Comparison of ENCODE assay signal across 23 mouse cellular contexts in genomic region chr9:59716275-59716898, GRCm38 (mm10). TPM values are rescaled to one million over a fixed set of nuclear protein-coding genes. Genes with fewer than 3 reads are reported as not detected.
DNase-seq lines count a peak whose midpoint lies in the region; ATAC-seq and TF ChIP-seq lines count a peak whose summit lies in the region.
"Had no signal": no experiment of that assay in that cellular context is flagged by ENCODE, and none has a peak within 500 bp of the region (broad histone marks: within the 10 kb centered on the region; RNA-seq: fewer than 3 reads in every experiment).

No protein-coding gene starts in this region.

- DNase-seq in lung, adult 2 months = peak; percentile 55
- DNase-seq in cerebellum, postnatal 10 days = no peak
- DNase-seq in limb, embryonic 10.5 days (ENCODE audit: low spot score) = no peak
- no peak for DNase-seq in cerebellum, postnatal 14 days
- DNase-seq: cerebellum, adult 2 months; gastrocnemius, postnatal 36 days; heart, postnatal 14 days; layer of hippocampus, adult 9-11 months; lung, embryonic 14.5 days; right cerebral cortex, postnatal 14 days had no signal

- TF ChIP-seq POLR2A in lung, adult 2 months (IDR thresholded peaks at IDR 0.05; ENCODE audit: borderline replicate concordance, extremely low read depth, low read depth, low read length) = no peak
- TF ChIP-seq POLR2A in small intestine, adult 2 months (IDR thresholded peaks at IDR 0.05; ENCODE audit: low read depth, low read length) = no peak

- TF ChIP-seq CTCF in intestine, postnatal 0 days (IDR thresholded peaks at IDR 0.05; ENCODE audit: low read depth) = no peak
- TF ChIP-seq CTCF in lung, adult 2 months (IDR thresholded peaks at IDR 0.05; ENCODE audit: insufficient read depth, low read length) = 0 out of 2 replicates have a peak, but pooled peaks have one; percentile 7
- no peak for TF ChIP-seq CTCF in small intestine, adult 2 months (IDR thresholded peaks at IDR 0.05; ENCODE audit: extremely low read depth, insufficient read length, insufficient replicate concordance, low read depth, low read length)

- no peaks in the 10 kb centered on the region for H3K9me3 ChIP-seq in intestine, postnatal 0 days (ENCODE audit: control insufficient read depth)
- no peaks in the 10 kb centered on the region for H3K9me3 ChIP-seq in kidney, embryonic 16.5 days (ENCODE audit: low read length)
- H3K9me3 ChIP-seq in limb, embryonic 10.5 days (replicated peaks) = no peaks in the 10 kb centered on the region
- H3K9me3 ChIP-seq: embryonic facial prominence, embryonic 12.5 days; forebrain, embryonic 15.5 days; hindbrain, embryonic 13.5 days; neural tube, embryonic 15.5 days; stomach, embryonic 15.5 days had no signal

- WGBS in intestine, postnatal 0 days = 31% methylated on average over 7 of the region's 7 CpGs
- 49% methylated on average over 7 of the region's 7 CpGs for WGBS in kidney, embryonic 16.5 days
- WGBS in lung, adult 2 months = 51% methylated on average over 7 of the region's 7 CpGs
- WGBS in small intestine, adult 2 months = 18% methylated on average over 7 of the region's 7 CpGs
- 77% methylated on average over 7 of the region's 7 CpGs for WGBS in limb, embryonic 10.5 days

- ATAC-seq in intestine, postnatal 0 days = peak; percentile 82
- 0 out of 2 replicates have a peak, but pooled peaks have one; percentile 42 for ATAC-seq in kidney, embryonic 16.5 days (ENCODE audit: low FRiP score, low TSS enrichment)
- ATAC-seq: forebrain, embryonic 15.5 days; inflammation-experienced regulatory T-cells, adult 6 months; midbrain, embryonic 16.5 days had no signal

- H3K9ac ChIP-seq in intestine, postnatal 0 days (ENCODE audit: low read depth, low read length) = no peak overlapping the region
- H3K9ac ChIP-seq in kidney, embryonic 16.5 days (replicated peaks; ENCODE audit: low read length) = no peak overlapping the region
- H3K9ac ChIP-seq: embryonic facial prominence, embryonic 12.5 days; forebrain, embryonic 15.5 days; hindbrain, embryonic 13.5 days; lung, embryonic 14.5 days; neural tube, embryonic 15.5 days; stomach, embryonic 15.5 days had no signal

- no peaks in the 10 kb centered on the region for H3K27me3 ChIP-seq in intestine, postnatal 0 days (replicated peaks; ENCODE audit: control insufficient read depth, insufficient read depth, low read length)
- no peaks in the 10 kb centered on the region for H3K27me3 ChIP-seq in kidney, embryonic 16.5 days (ENCODE audit: insufficient read depth, low read length)
- H3K27me3 ChIP-seq in small intestine, adult 2 months (ENCODE audit: control insufficient read depth, insufficient read depth, low read length) = no peaks in the 10 kb centered on the region
- no peaks in the 10 kb centered on the region for H3K27me3 ChIP-seq in limb, embryonic 10.5 days (ENCODE audit: low read depth, poor library complexity, severe bottlenecking)
- H3K27me3 ChIP-seq: embryonic facial prominence, embryonic 12.5 days; forebrain, embryonic 15.5 days; neural tube, embryonic 15.5 days; stomach, embryonic 15.5 days had no signal

- H3K4me2 ChIP-seq in intestine, postnatal 0 days (replicated peaks; ENCODE audit: low read depth) = no peak overlapping the region
- H3K4me2 ChIP-seq in kidney, embryonic 16.5 days (replicated peaks; ENCODE audit: low read depth, low read length) = no peak overlapping the region
- H3K4me2 ChIP-seq: embryonic facial prominence, embryonic 12.5 days; forebrain, embryonic 15.5 days; hindbrain, embryonic 13.5 days; liver, embryonic 11.5 days; lung, embryonic 14.5 days; neural tube, embryonic 15.5 days; stomach, embryonic 15.5 days had no signal

- no peaks in the 10 kb centered on the region for H3K36me3 ChIP-seq in intestine, postnatal 0 days (ENCODE audit: control insufficient read depth, insufficient read depth)
- no peaks in the 10 kb centered on the region for H3K36me3 ChIP-seq in kidney, embryonic 16.5 days (ENCODE audit: insufficient read depth, low read length)
- H3K36me3 ChIP-seq in small intestine, adult 2 months (ENCODE audit: control insufficient read depth, insufficient read depth, low read length) = no peaks in the 10 kb centered on the region
- H3K36me3 ChIP-seq in limb, embryonic 10.5 days = no peaks in the 10 kb centered on the region
- H3K36me3 ChIP-seq: embryonic facial prominence, embryonic 12.5 days; forebrain, embryonic 15.5 days; hindbrain, embryonic 13.5 days; neural tube, embryonic 15.5 days; stomach, embryonic 15.5 days had no signal

- H3K27ac ChIP-seq in intestine, postnatal 0 days (ENCODE audit: low read depth, low read length) = no peak overlapping the region
- 0 out of 2 replicates have a peak overlapping the region, but pooled peaks have one; percentile 23 for H3K27ac ChIP-seq in kidney, embryonic 16.5 days (ENCODE audit: low read length)
- peak overlapping the region; percentile 26 for H3K27ac ChIP-seq in small intestine, adult 2 months (ENCODE audit: insufficient read depth, low read depth, low read length)
- H3K27ac ChIP-seq in limb, embryonic 10.5 days = no peak overlapping the region
- H3K27ac ChIP-seq: embryonic facial prominence, embryonic 12.5 days; forebrain, embryonic 15.5 days; hindbrain, embryonic 13.5 days; left cerebral cortex, adult 2 months; neural tube, embryonic 15.5 days; stomach, embryonic 15.5 days had no signal

- no peak overlapping the region for H3K4me3 ChIP-seq in intestine, postnatal 0 days (ENCODE audit: low read depth, low read length)
- no peak overlapping the region for H3K4me3 ChIP-seq in kidney, embryonic 16.5 days (ENCODE audit: low read length)
- no peak overlapping the region for H3K4me3 ChIP-seq in lung, adult 2 months (replicated peaks; ENCODE audit: extremely low read depth, low read depth, low read length)
- no peak overlapping the region for H3K4me3 ChIP-seq in small intestine, adult 2 months (ENCODE audit: low read depth, low read length)
- no peak overlapping the region for H3K4me3 ChIP-seq in limb, embryonic 10.5 days
- H3K4me3 ChIP-seq: embryonic facial prominence, embryonic 12.5 days; erythroblast, embryonic 14.5 days; forebrain, embryonic 15.5 days; hindbrain, embryonic 13.5 days; left cerebral cortex, adult 2 months; neural tube, embryonic 15.5 days; stomach, embryonic 15.5 days had no signal

- H3K4me1 ChIP-seq in intestine, postnatal 0 days (replicated peaks; ENCODE audit: control insufficient read depth, insufficient read depth, low read length) = 0 out of 2 replicates have a peak, but pooled peaks cover 8% of the 10 kb centered on the region
- 0 out of 2 replicates have a peak, but pooled peaks cover 3% of the 10 kb centered on the region for H3K4me1 ChIP-seq in kidney, embryonic 16.5 days (ENCODE audit: insufficient read depth, low read length)
- peaks cover 9% of the 10 kb centered on the region for H3K4me1 ChIP-seq in lung, adult 2 months (ENCODE audit: control insufficient read depth, insufficient read depth, low read length)
- peaks cover 15% of the 10 kb centered on the region; the same call in 1 of the 2 replicates for H3K4me1 ChIP-seq in small intestine, adult 2 months (ENCODE audit: control insufficient read depth, insufficient read depth, insufficient read length, low read length)
- 0 out of 2 replicates have a peak, but pooled peaks cover 3% of the 10 kb centered on the region for H3K4me1 ChIP-seq in limb, embryonic 10.5 days
- H3K4me1 ChIP-seq: embryonic facial prominence, embryonic 12.5 days; forebrain, embryonic 15.5 days; hindbrain, embryonic 13.5 days; neural tube, embryonic 15.5 days; stomach, embryonic 15.5 days had no signal

RNA-seq across cellular contexts. Expression of gene Senp8, which starts 34.1 kb away (rescaled TPM):
- 3.8 and 4.1 TPM in 2 replicates for polyA plus RNA-seq in intestine, postnatal 0 days (2015; fragmentation: Nextera tagmentation; extraction: Ambion mirVana)
- polyA plus RNA-seq in kidney, embryonic 16.5 days (2015; fragmentation: Nextera tagmentation; extraction: Ambion mirVana) = 11.9 and 13.2 TPM in 2 replicates
- polyA plus RNA-seq in lung, adult 2 months (2012; rRNA removed) = 1.2 and 1.3 TPM in 2 replicates
- 0.75 and 1.5 TPM in 2 replicates for polyA plus RNA-seq in small intestine, adult 2 months (2012; rRNA removed)
- 16.0 and 16.6 TPM in 2 replicates for polyA plus RNA-seq in limb, embryonic 10.5 days (2016; fragmentation: Nextera tagmentation; extraction: Ambion mirVana)

RNA-seq across cellular contexts. Expression of gene Myo9a, which starts 34.3 kb away (rescaled TPM):
- 12.2 and 14.4 TPM in 2 replicates for polyA plus RNA-seq in intestine, postnatal 0 days (2015; fragmentation: Nextera tagmentation; extraction: Ambion mirVana)
- 17.3 and 18.2 TPM in 2 replicates for polyA plus RNA-seq in kidney, embryonic 16.5 days (2015; fragmentation: Nextera tagmentation; extraction: Ambion mirVana)
- 2.6 and 5.2 TPM in 2 replicates for polyA plus RNA-seq in lung, adult 2 months (2012; rRNA removed)
- polyA plus RNA-seq in small intestine, adult 2 months (2012; rRNA removed) = 0.08 and 0.37 TPM in 2 replicates
- polyA plus RNA-seq in limb, embryonic 10.5 days (2016; fragmentation: Nextera tagmentation; extraction: Ambion mirVana) = 8.5 and 12.3 TPM in 2 replicates

RNA-seq across cellular contexts. Expression of gene Gramd2, which starts 36.4 kb away (rescaled TPM):
- 0.37 and 0.39 TPM in 2 replicates for polyA plus RNA-seq in intestine, postnatal 0 days (2015; fragmentation: Nextera tagmentation; extraction: Ambion mirVana)
- polyA plus RNA-seq in kidney, embryonic 16.5 days (2015; fragmentation: Nextera tagmentation; extraction: Ambion mirVana) = 1.4 and 1.5 TPM in 2 replicates
- polyA plus RNA-seq in lung, adult 2 months (2012; rRNA removed) = 113 and 115 TPM in 2 replicates
- 4.6 and 6.4 TPM in 2 replicates for polyA plus RNA-seq in small intestine, adult 2 months (2012; rRNA removed)
- 0.15 and 0.30 TPM in 2 replicates for polyA plus RNA-seq in limb, embryonic 10.5 days (2016; fragmentation: Nextera tagmentation; extraction: Ambion mirVana)
- polyA plus RNA-seq: erythroblast, embryonic 14.5 days; inflammation-experienced regulatory T-cells, adult 6 months had no signal

Comparison
In these comparisons a context has a peak if more than half of its experiments do, and no peak if none do; other contexts are left out.
1. H3K27ac ChIP-seq: peak in kidney, embryonic 16.5 days (single experiment) and small intestine, adult 2 months (single experiment); none in intestine, postnatal 0 days (single experiment) and limb, embryonic 10.5 days (single experiment).
2. RNA of gene Gramd2, which starts 36.4 kb away (polyA plus RNA-seq): 113 to 115 TPM in lung, adult 2 months; 4.6 to 6.4 TPM in small intestine, adult 2 months, 1.4 to 1.5 TPM in kidney, embryonic 16.5 days, 0.37 to 0.39 TPM in intestine, postnatal 0 days and 0.15 to 0.30 TPM in limb, embryonic 10.5 days; every median in the first group is over 10 times any median in the second.